Mouse (Mus musculus) bone marrow, adult 2 months (tissue): ENCODE data around the gene Spef2.

Experiments
- CTCF ChIP-seq: fragments of 200-500 bp; IDR thresholded peaks from 2 replicates; pipeline ENCODE4 v1.5.1; 2011; ENCODE audit warnings: low read length, control low read depth; ENCODE audit not compliant: control insufficient read depth, insufficient read depth
- POLR2A ChIP-seq: fragments of 200-500 bp; IDR thresholded peaks from 2 replicates; pipeline ENCODE4 v1.6.1; 2011; ENCODE audit warnings: low read depth, mild to moderate bottlenecking, control low read depth, low read length, borderline replicate concordance; ENCODE audit not compliant: control insufficient read depth

DNA sequence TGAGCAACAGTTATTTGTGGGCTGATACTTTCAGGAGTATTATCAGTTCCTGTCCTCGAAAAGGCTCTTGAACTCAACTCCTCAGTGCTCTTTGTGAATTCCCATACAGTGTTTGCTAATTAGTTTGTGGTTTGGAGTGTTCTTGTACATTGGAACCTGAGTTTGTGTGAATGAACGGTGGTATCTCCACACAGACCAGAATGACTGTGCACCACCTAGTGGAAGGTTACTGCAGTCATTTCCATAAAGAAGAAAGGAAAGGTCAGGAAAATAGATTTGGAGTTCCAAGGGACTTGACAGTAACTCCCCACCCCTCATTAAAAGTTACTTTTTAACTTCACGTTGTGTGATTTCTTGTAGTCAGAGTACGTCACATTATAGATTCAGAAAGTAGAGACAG is 140.5 kb downstream of the Spef2 start:
- TF ChIP-seq CTCF: no peak
- no peak for TF ChIP-seq POLR2A
